Mouse (Mus musculus) frontal cortex, postnatal 25 days (tissue): ENCODE data around the gene Pianp.

Experiments
- DNase-seq, 2 experiments: peaks; one replicate each; pipeline ENCODE4 v3.0.0; 2022; ENCODE audit warnings: low spot score in 2 of 2

The Pianp gene

DNA sequence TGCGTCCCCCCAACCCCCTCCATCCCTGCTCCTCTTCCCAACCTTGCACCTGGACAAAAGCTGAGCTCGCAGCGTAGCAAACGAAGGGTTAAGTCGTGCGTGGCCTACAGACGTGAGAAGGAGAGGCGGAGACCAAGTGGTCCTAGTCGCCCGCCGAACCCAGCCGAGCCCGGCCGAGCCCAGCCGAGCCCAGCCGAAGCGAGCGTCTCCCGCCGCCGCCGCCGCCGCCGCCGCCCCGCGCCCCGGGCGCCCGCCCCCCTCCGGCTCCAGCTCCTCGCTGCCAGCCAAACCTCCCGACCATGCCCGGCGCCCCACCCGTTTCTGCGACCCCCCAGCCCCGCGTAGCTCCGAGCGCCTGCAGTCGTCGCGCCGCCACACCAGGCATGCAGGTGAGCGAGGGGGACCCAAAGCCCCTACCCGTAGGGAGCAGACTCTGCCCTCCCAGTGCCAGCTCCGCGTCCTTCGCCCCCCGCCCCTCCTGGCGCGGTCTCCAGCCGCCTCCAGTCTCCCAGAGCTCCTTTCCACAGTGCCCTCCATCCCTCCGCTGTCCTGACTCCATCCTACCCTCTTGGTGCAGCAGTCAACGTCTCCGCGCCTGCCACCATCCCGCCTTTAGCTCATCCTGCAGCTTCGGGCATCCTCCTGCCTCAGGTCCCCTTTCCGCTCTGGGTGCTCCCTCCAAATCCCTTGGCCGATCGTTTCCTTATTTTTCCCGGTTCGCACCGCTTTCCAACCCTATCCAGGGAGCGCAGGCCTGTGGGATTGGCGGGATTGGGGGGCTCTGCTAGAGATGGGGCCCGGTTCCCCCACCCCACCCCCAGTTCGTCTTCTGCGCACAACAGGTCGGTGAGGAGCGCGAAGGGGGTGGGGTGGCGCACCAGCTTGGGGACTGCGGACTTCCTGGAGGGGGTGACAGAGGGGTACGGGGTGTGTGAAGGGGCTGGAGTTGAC is at the start of gene Pianp:
Gene Pianp (plus strand): TSS at position 144 of the 951 bp plus-strand sequence.
- peak; percentile 62 to 72 for DNase-seq

DNA sequence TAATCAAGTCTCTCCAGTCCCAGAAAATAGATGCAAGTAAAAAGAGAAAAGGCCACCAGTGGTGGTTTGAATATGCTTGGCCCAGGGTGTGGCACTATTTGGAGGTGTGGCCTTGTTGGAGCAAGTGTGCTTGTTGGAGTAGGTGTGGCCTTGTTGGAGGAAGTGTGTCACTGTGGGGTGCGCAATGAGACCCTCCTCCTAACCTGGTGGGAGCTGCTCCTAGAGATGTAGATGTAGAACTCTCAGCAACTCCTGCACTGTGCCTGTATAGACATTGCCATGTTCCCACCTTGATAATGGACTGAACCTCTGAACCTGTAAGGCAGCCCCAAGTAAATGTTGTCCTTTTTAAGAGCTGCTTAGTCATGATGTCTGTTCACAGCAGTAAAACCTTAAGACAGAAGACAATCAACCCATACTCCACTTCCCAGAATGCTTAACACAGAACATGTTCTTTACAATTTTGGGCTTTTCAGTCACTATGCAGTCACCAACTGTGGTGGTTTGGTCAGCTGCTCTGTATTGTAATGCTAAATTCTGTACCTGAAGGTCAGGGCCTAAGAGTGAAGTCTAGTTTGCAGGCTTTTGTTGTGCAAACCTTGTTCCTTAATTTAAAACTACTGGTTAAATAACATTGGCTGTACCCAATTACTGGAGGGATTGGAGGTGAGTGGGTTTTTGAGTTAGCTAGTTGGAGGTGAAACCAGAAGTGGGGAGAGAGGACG is 42.3 kb upstream of the Pianp start:
- no peak for DNase-seq

- no peak for DNase-seq
These were observed 41.3 kb upstream of the Pianp start for GRCm38 (mm10) chr6:124955212-124955611.

DNA sequence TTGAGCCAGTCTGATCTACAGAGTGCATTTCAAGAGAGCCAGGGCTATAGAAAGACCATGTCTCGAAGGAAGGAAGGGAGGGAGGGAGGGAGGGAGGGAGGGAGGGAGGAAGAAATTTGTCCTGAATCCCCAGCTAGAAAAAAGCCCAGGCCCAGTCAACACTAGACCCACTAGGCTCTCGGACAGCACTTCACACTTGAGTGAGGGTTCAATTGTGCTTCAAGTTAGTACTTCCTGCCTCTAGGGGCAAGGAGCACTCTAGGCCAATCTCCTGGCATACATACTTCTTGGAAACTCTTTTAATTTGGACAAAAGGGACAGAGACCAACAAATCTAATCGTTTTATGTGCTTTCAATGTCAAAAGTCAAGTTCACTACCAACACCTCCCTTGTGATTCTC is 38.4 kb upstream of the Pianp start:
- DNase-seq, result no peak

DNA sequence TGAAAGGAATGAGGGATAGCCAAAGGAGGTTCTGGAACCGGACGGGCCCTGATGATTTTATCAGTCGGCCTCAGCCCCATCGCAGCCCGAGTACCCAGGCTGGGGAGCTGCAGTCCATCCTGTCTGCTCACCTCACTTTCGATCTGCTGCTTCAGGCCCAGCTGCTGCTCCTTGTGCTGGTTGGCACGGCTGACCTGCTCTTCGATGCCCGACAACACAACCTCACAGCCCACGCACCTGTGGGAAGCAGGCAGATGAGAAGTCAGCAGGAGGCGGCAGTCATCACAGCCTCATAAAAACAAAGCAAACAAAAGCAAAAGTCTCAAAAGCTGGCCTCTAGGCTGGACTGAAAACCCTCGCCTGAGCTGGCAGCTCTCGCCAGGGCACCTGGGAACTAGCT is 36.5 kb upstream of the Pianp start:
- no peak for DNase-seq

DNA sequence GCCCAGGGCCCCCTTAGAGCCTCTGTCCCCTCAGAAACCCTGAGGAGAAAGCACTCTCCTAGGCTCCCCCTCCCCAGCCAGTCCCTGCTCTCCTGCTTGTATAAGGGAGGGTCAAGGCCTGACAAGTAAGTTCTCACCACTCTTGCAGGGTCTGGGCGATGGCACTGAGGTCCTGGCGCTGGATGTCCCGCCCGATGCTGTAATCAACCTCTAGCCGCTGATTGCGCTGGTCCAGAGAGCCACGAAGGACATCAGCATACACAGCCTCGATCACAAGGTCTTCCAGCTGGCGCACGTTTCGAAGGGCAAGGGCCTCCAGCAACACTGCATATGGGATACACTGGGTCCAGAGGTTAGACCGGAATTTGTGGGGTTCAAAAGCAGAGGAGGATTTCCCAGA is 35.5 kb upstream of the Pianp start:
- DNase-seq, result no peak

- DNase-seq, result peak in 1 of 2 experiments; percentile 15
These were observed 31.9 kb upstream of the Pianp start for GRCm38 (mm10) chr6:124964638-124965037.

DNA sequence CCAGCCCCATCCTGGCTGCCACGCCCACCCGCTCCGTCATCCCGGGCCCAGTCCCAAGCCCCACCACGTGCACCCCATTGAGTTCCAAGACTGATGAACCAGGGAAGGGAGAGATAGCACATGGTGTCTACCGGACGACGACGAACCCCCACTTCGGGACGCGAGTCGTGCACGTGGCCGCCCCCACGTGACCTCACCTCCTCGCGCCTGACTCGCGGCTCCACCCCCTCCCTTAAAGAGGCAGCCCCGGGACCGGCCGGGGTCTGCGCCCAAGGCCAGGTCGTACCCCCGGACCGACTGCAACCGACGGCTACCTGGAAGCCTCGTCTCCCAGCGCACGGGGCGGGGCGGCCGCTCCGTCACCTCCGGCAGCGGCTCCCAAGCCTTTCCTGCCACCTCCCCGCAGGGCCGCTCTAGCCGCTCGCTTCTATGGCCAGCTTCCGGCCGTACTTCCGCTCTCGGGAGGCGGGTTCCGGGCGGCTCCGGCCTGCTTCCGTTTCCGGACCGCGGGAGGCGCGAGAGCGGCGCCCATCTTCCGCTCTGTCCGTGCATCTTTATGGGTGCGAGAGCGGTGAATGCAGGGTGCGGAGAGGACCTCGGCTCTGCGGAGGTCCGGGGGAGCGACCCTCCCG is 31.3 kb upstream of the Pianp start, which contains the start of gene Cops7a:
Gene Cops7a (minus strand): TSS at position 451 of the 632 bp plus-strand sequence.
- DNase-seq, result peak; percentile 88 to 91

DNA sequence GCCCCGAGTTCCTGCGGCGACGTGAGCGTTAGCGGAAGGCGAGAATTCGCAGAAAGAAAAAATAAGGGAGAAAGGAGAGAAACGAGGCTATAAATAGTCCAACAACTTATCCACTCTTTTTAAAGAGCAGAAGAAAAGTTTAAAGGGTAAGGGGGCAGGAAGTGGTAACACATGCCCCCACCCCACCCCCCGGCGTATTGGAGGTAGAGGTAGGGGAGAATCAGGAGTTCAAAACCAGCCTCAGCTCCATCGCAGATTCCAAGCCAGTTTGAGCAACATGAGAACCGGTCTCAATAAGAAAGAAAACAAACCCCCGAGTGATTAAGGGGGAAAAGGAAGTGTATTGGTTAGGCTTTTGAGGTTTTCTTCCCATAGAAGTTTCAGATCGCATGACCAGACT is 30.7 kb upstream of the Pianp start:
- no peak for DNase-seq

DNA sequence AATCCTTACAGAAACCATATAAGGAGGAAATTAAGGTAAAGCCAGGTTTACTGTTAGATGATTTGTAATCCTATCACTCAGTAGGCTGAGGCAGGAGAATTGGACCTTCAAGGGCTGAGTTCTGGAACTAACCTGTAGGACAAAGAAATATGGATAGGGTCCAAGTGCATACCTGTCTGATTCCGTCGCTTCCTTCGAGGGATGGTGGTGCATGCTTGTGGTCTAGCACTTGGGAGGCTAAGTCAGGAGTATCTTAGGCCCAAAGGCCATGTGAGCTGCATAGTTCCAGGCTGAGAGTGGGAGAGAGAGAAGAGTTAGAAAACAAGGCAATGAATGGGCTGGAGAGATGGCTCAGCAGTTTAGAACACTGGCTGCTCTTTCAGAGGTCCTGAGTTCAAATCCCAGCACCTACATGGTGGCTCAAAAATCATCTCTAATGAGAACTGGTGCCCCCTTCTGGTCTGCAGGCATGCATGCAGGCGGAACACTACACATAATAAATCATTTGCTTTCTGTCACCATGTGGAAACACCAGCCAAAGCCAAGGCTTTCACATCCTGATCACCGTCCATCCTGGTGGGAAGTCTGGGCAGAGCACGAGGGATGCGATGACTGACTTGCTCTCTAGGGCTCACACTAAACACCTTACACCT is 29.9 kb upstream of the Pianp start:
- no peak for DNase-seq

DNA sequence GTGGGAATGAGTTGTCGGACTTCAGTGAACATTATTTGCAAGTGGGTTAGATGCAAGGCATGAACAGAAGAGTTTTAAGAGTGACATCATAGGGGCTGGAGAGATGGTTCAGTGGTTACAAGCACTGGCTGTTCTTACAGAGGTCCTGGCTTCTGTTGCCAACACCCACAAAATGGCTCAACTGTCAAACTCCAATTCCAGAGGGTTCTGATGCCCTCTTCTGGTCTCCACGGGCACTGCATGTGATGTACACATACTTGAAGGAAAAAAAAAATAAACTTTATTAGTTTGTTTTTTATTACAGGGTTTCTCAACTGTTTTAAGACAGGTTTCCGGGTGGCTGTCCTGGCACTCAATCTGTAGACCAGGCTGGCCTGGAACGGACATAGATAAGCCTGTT is 28.7 kb upstream of the Pianp start:
- DNase-seq, result peak in 1 of 2 experiments; percentile 23

DNA sequence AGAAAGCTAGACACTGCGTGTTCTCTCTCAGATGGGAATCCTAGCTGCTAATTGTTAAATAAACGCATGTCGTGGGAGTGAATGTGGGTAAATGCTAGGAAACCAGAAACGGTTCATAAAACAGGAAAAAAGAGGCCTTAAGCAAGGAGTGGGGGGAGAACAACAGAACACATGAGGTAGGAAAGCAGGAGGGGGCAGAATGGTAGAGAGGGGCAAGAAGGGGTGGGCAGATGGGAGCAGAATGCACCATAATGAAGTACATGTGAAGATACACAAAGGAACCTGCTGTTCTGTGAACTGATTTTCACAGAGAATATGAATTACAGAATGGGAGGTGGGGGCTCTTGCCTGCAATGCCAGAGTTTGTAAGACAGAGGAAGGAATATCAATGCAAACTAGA is 4.3 kb upstream of the Pianp start:
- no peak for DNase-seq

DNA sequence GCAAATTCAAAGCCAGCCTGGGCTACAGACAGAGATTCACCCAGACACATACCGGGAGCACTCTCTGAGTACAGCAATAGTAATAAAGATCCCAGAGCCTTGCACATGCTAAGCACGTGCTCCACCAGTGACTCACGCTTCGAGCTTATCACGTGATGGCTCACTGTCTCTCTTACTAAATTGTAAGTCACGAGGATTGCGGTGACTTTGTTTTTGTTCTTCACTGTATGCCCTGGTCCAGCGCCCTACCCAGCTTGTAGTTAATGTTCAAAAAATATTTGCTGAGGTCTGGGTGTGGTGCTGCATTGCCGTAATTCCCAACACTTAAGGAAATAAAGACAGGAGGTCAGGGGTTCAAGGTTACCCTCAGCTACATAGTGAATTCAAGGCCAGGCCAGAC is 3.1 kb upstream of the Pianp start:
- no peak for DNase-seq

- DNase-seq, result no peak
These were observed 2.6 kb upstream of the Pianp start for GRCm38 (mm10) chr6:124993876-124994275.

- DNase-seq, result no peak
These were observed 1.2 kb upstream of the Pianp start for GRCm38 (mm10) chr6:124995246-124995645.

DNA sequence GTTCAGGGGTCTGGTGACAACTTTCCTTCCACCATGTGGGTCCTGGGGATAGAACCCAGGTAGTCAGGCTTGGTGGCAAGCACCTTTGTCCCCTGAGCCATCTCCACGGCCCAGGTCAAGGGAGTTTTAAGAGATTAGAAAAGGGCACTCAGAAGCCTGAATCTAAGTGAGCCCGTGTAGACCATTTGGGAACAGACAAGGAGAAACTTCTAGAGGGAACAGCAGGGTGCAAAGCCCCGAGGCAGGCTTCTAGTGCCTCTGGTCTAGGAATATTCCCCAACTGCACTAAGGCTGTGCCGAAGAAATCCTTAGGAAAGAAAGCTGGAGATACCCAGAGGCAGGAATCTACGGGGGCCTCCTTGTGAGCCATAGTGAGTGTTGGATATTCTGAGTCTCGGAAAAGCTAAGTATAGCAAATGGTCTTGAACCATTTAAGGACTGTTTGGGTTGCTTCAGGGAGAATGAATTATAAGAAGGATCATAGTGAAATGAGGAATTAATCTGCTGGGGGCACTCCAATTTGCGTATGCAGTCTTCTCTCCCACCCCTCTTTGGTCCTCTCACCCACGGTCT is 577 bp upstream of the Pianp start:
- no peak for DNase-seq

- DNase-seq, result peak in 1 of 2 experiments; percentile 46
These were observed 1.6 kb downstream of the Pianp start for GRCm38 (mm10) chr6:124998066-124998465.

- no peak for DNase-seq
These were observed 2.6 kb downstream of the Pianp start for GRCm38 (mm10) chr6:124999091-124999490.

DNA sequence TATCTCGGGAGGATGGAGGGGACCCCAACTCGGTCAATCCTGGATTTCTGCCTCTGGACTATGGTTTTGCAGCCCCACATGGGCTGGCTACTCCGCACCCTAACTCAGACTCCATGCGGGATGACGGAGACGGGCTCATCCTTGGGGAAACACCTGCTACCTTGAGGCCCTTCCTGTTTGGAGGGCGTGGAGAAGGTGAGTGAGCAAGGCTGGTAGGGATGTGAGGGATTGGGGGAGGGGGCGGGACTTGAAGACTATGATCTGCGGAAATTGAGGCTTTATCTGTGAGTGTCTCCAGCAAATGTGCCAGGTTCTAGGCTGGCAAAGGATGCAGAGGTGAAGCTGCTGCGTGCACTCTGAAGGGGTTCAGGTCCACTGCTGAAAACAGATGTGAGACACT is 3.1 kb downstream of the Pianp start:
- DNase-seq, result no peak

GRCm38 (mm10) chr6:125003706-125004105 is 7.2 kb downstream of the Pianp start:
- DNase-seq, result no peak

DNA sequence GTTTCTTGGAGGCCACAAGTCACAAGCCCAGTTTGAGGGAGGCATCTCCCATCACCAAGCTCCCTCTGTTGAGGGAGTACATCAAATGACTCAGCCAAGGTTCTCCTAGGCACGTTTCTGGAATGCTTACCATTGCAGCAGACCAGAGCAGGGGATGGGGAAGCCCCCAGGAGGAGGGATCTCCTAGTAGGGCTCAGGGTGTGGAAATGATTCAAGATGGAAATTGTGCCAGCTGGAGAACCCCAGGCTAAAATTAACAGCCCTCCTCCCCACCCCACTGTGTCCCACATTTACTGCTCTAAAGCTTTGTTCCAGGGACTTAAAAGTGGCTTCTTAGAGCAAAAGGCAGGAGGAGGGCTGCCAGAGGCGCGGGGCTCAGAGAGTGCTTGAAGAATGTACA is 8.6 kb downstream of the Pianp start:
- DNase-seq, result no peak
